Mouse (Mus musculus) neural tube, embryonic 15.5 days (tissue): ENCODE data around the gene Gm45717. TPM values are rescaled to one million over a fixed set of nuclear protein-coding genes. Genes with fewer than 3 reads are reported as not detected.

ENCODE experiments used
- ATAC-seq: fragments of 200-750 bp; cut with Nextera tagmentation; 2 replicates; pipeline ENCODE4 v1.8.0; 2017; ENCODE audit warnings: mild to moderate bottlenecking, moderate TSS enrichment, moderate library complexity; ENCODE audit not compliant: low FRiP score
- H3K27ac ChIP-seq: fragments of 300-500 bp; sonication (generic); replicated peaks from 2 replicates; pipeline ENCODE4 v1.5.1; 2015; ENCODE audit warnings: mild to moderate bottlenecking, inconsistent platforms
- H3K27me3 ChIP-seq: fragments of 300-500 bp; sonication (generic); replicated peaks from 2 replicates; pipeline ENCODE4 v1.6.1; 2015; ENCODE audit warnings: inconsistent platforms
- H3K36me3 ChIP-seq: fragments of 300-500 bp; sonication (generic); 2 replicates; pipeline ENCODE4 v1.6.1; 2015; ENCODE audit warnings: inconsistent platforms
- H3K4me1 ChIP-seq: fragments of 300-500 bp; sonication (generic); 2 replicates; pipeline ENCODE4 v1.6.1; 2015; ENCODE audit warnings: inconsistent platforms
- H3K4me2 ChIP-seq: fragments of 300-500 bp; sonication (generic); 2 replicates; pipeline ENCODE4 v1.6.1; 2015; ENCODE audit warnings: inconsistent platforms, mild to moderate bottlenecking, moderate library complexity
- H3K4me3 ChIP-seq: fragments of 300-500 bp; sonication (generic); replicated peaks from 2 replicates; pipeline ENCODE4 v1.5.1; 2015; ENCODE audit warnings: mild to moderate bottlenecking, inconsistent platforms
- H3K9ac ChIP-seq: fragments of 300-500 bp; sonication (generic); replicated peaks from 2 replicates; pipeline ENCODE4 v1.6.1; 2015; ENCODE audit warnings: mild to moderate bottlenecking, inconsistent platforms
- H3K9me3 ChIP-seq: fragments of 300-500 bp; sonication (generic); replicated peaks from 2 replicates; pipeline ENCODE4 v1.6.1; 2016; ENCODE audit warnings: inconsistent platforms
- WGBS: fragments of 180-500 bp; shearing (Covaris S2); methylation state at CpG from one replicate; pipeline ENCODE4 v1.1.7; 2015; ENCODE audit warnings: mixed read lengths; 5-methylcytosine and 5-hydroxymethylcytosine counted together
- polyA plus RNA-seq: library from polyadenylated mRNA; unstranded; fragments of >200 nt; fragmentation: Nextera tagmentation; extraction: Ambion mirVana; gene quantifications from 2 replicates; pipeline ENCODE4 v1.2.1, GENCODE M21; 2015

Gm45717 gene
- polyA plus RNA-seq, 1 experiment from 2014 or later, result not detected

DNA sequence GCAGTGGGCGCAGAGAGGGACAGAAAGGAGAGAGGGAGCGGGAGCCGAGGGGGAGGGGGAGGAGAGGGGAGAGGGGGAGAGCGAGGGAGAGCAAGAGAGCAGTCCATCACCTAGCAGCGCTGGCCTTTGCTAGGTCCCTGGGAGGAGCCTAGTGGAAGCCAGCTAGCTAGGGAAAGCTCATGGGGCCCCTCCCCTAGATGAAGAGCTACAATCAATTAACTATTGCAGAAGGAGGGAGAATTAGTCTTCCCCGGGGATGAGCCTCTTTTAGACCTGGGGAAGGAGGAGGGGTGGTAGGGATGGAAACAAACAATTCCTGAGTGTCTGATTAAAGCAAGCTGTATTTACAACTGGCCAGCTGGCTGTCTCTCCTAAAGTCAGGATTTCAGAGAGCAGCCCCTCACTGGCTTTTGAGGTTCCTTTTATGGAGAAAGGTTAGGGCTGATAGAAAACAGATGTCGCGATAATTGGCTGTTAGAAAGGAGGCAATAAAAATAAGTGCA lies 16.0 kb downstream of the Gm45717 start:
- Histone ChIP-seq H3K4me1 (peaks cover 27% of the 10 kb centered on the region), H3K27me3 (0 out of 2 replicates have a peak, but pooled peaks cover 4% of the 10 kb centered on the region), H3K27ac (peak overlapping the region; percentile 48), H3K36me3 (no peaks in the 10 kb centered on the region), H3K4me3 (no peak overlapping the region), H3K9ac (no peak overlapping the region), H3K4me2 (peak overlapping the region; percentile 33), H3K9me3 (no peaks in the 10 kb centered on the region)
- ATAC-seq, result peak; percentile 75
- 2% methylated on average over 8 of the region's 8 CpGs for WGBS

GRCm38 (mm10) chr7:140938896-140939295 lies 16.8 kb downstream of the Gm45717 start:
- H3K9me3 ChIP-seq, result no peaks in the 10 kb centered on the region
- 0 out of 2 replicates have a peak, but pooled peaks cover 4% of the 10 kb centered on the region for H3K27me3 ChIP-seq
- H3K4me2 ChIP-seq, result no peak overlapping the region
- peak overlapping the region; percentile 48; the same call in 1 of the 2 replicates for H3K27ac ChIP-seq
- peaks cover 27% of the 10 kb centered on the region for H3K4me1 ChIP-seq
- no peak overlapping the region for H3K4me3 ChIP-seq
- no peaks in the 10 kb centered on the region for H3K36me3 ChIP-seq
- 19% methylated on average over 2 of the region's 2 CpGs for WGBS
- no peak overlapping the region for H3K9ac ChIP-seq
- ATAC-seq, result no peak

DNA sequence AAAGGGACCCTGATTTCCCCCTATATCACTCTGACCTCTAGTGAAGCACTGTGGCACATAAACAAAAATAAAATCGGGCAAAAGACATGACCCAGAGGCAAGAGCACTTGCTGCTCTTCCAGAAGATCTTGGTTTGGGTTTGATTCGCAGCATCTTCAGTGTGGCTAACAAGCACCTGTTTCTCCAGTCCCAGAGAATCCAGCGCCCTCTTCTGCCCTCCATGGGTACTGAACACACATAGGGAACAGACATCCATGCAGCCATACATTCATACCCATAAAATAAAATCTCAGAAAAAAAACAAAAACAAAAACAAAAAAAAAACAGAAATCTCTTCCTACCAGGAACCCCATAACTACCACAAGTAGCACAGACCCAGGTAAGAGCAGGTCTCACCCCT lies 17.3 kb downstream of the Gm45717 start:
- Histone ChIP-seq H3K27me3 (0 out of 2 replicates have a peak, but pooled peaks cover 4% of the 10 kb centered on the region), H3K4me1 (peaks cover 27% of the 10 kb centered on the region), H3K9ac (no peak overlapping the region), H3K4me2 (no peak overlapping the region), H3K36me3 (no peaks in the 10 kb centered on the region), H3K9me3 (no peaks in the 10 kb centered on the region), H3K27ac (no peak overlapping the region), H3K4me3 (no peak overlapping the region)
- WGBS, result 54% methylated on average over 3 of the region's 3 CpGs
- ATAC-seq, result no peak

DNA sequence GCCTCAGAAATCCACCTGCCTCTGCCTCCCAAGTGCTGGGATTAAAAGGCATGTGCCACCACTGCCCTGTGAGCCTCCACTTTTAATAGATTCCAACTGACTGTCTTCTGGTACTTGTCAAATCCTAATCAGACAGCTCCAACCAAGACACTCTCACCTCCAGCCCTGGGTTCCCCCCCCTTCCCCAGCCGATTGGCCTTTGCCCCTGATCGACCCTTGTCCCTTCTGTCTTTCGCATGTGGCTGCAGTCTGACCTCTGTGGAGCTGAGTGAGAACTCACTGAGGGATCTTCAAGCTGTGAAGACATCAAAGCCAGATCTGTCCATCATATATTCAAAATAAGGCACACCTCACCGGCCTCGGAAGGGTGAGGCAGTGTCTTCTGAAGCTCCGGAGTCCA lies 28.6 kb downstream of the Gm45717 start:
- H3K4me3 ChIP-seq, result no peak overlapping the region
- peaks cover 17% of the 10 kb centered on the region for H3K4me1 ChIP-seq
- WGBS, result 88% methylated on average over 6 of the region's 6 CpGs
- no peaks in the 10 kb centered on the region for H3K9me3 ChIP-seq
- H3K36me3 ChIP-seq, result no peaks in the 10 kb centered on the region
- H3K27ac ChIP-seq, result no peak overlapping the region
- ATAC-seq, result no peak
- peaks cover 41% of the 10 kb centered on the region for H3K27me3 ChIP-seq
- H3K4me2 ChIP-seq, result no peak overlapping the region
- H3K9ac ChIP-seq, result no peak overlapping the region

- peaks cover 25% of the 10 kb centered on the region for H3K4me1 ChIP-seq
- H3K27ac ChIP-seq, result no peak overlapping the region
- no peaks in the 10 kb centered on the region for H3K9me3 ChIP-seq
- peak overlapping the region; percentile 30 for H3K9ac ChIP-seq
- no peaks in the 10 kb centered on the region for H3K36me3 ChIP-seq
- H3K4me3 ChIP-seq, result peak overlapping the region; percentile 44
- peak overlapping the region; percentile 79 for H3K4me2 ChIP-seq
- 20% methylated on average over 30 of the region's 30 CpGs for WGBS
- ATAC-seq, result no peak; the same call in 1 of the 2 replicates
- peaks cover 75% of the 10 kb centered on the region for H3K27me3 ChIP-seq
These were observed 32.5 kb downstream of the Gm45717 start for GRCm38 (mm10) chr7:140923070-140923775.

DNA sequence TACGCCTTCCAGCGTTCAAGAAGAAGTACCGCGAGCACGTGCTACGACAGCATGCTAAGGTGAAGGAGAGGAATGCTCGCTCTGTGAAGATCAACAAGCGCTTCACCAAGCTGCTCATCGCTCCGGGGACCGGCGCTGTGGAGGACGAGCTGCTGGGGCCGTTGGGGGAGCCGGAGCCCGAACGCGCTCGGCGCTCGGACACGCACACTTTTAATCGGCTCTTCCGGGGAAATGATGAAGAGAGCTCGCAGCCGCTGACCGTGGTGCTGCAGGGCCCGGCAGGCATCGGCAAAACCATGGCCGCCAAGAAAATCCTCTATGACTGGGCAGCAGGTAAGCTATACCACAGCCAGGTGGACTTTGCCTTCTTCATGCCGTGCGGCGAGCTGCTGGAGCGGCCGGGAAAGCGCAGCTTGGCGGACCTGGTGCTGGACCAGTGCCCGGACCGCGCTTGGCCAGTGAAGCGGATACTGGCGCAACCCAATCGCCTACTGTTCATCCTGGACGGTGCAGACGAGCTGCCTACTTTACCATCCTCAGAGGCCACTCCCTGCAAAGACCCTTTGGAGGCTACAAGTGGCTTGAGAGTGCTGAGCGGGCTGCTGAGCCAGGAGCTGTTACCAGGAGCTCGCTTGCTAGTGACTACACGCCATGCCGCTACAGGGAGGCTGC lies 33.2 kb downstream of the Gm45717 start:
- Histone ChIP-seq H3K4me1 (peaks cover 25% of the 10 kb centered on the region), H3K27ac (no peak overlapping the region), H3K4me2 (peak overlapping the region; percentile 79), H3K27me3 (peaks cover 77% of the 10 kb centered on the region), H3K9ac (peak overlapping the region; percentile 30), H3K36me3 (no peaks in the 10 kb centered on the region), H3K9me3 (no peaks in the 10 kb centered on the region), H3K4me3 (peak overlapping the region; percentile 44)
- peak; percentile 63; the same call in 1 of the 2 replicates for ATAC-seq
- under 1% methylated on average over 49 of the region's 49 CpGs for WGBS

DNA sequence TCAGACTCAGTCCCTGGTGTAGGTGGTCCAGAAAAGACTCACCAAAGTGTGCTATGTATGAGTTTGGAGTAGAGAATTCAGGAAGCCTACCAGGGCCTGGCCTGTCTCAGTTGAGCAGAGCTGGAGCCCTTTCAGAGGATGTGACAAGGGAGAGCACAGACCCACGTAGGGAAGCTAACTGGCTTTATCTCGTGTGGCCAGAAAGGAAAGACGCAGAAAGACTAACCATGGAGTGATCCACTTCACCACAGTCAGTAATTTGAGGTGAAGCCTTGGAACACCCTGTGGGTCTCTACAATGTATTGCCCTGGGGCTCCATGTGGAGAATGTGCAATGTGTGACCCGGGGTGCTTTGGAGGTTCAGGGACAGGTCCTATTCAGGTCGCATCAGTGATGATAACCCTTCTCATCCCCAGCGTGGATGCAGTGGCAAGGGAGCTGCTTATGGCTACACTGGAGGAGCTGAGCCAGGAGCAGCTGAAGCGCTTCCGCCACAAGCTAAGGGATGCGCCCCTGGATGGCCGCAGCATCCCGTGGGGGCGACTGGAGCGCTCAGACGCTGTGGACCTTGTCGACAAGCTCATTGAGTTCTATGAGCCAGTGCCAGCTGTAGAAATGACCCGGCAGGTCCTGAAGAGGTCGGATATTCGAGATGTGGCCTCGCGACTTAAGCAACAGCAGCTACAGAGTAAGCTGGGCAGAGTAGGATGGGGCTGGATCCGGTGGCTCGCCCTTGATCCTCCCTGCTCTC lies 34.3 kb downstream of the Gm45717 start:
- Histone ChIP-seq H3K36me3 (no peaks in the 10 kb centered on the region), H3K4me1 (peaks cover 25% of the 10 kb centered on the region), H3K9ac (no peak overlapping the region), H3K4me3 (no peak overlapping the region), H3K9me3 (no peaks in the 10 kb centered on the region), H3K4me2 (peak overlapping the region; percentile 79), H3K27me3 (peaks cover 75% of the 10 kb centered on the region), H3K27ac (no peak overlapping the region)
- ATAC-seq, result no peak
- WGBS, result 28% methylated on average over 22 of the region's 22 CpGs

DNA sequence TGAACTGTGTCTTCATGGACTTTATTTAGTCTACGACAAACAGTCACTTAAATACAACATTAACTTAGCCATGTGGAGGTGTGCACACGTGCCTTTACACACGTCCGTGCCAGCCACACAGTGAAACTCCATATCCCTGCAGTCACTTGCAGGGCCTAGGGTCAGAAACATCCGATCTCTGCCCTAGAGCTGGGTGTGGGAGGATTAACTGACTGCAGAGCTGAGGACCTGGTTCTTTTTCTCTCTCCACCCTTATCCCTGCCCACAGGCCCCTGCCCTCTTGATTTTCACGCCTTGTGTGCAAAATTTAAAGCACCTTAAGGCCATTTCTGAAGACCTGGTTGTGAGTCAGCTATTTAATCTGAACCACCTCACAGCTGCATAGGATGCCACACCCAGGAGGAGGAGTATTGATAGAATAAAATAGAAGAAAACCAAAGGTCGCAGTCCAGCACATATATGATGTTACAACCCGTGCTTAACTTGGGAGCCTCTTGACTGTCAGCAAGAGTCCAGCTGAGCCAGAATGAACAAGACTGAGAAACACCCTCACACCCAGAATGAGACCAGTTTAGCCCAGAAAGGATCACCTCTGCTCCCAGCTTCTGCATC lies 35.2 kb downstream of the Gm45717 start, which contains the start of gene Nlrp6:
Nlrp6 (plus strand) TSS at position 485 of the 612 bp plus-strand sequence.
- Histone ChIP-seq H3K36me3 (no peaks in the 10 kb centered on the region), H3K4me3 (no peak within 1 kb of the TSS), H3K9me3 (no peaks in the 10 kb centered on the region), H3K4me2 (peak within 1 kb of the TSS; percentile 79), H3K9ac (no peak within 1 kb of the TSS), H3K27ac (no peak within 1 kb of the TSS), H3K27me3 (peaks cover 72% of the 10 kb centered on the region), H3K4me1 (peaks cover 25% of the 10 kb centered on the region)
- WGBS, result 85% methylated on average over 8 of the region's 8 CpGs
- ATAC-seq, result no peak

- no peak overlapping the region for H3K4me3 ChIP-seq
- no peaks in the 10 kb centered on the region for H3K9me3 ChIP-seq
- H3K27ac ChIP-seq, result no peak overlapping the region
- H3K36me3 ChIP-seq, result no peaks in the 10 kb centered on the region
- no peak overlapping the region for H3K9ac ChIP-seq
- no peak for ATAC-seq
- 85% methylated on average over 4 of the region's 4 CpGs for WGBS
- peaks cover 25% of the 10 kb centered on the region for H3K4me1 ChIP-seq
- H3K27me3 ChIP-seq, result peaks cover 66% of the 10 kb centered on the region
- H3K4me2 ChIP-seq, result no peak overlapping the region
These were observed 35.8 kb downstream of the Gm45717 start for GRCm38 (mm10) chr7:140919911-140920310.

GRCm38 (mm10) chr7:140914031-140914690 lies 41.6 kb downstream of the Gm45717 start:
- H3K9me3 ChIP-seq, result no peaks in the 10 kb centered on the region
- peaks cover 9% of the 10 kb centered on the region for H3K27me3 ChIP-seq
- H3K27ac ChIP-seq, result no peak overlapping the region
- H3K4me3 ChIP-seq, result no peak overlapping the region
- no peak for ATAC-seq
- no peaks in the 10 kb centered on the region for H3K36me3 ChIP-seq
- no peaks in the 10 kb centered on the region; the same call in 1 of the 2 replicates for H3K4me1 ChIP-seq
- H3K9ac ChIP-seq, result no peak overlapping the region
- H3K4me2 ChIP-seq, result no peak overlapping the region
- 91% methylated on average over 8 of the region's 8 CpGs for WGBS
